Mouse (Mus musculus): ENCODE results near the gene Rd3. TPM values are rescaled to one million over a fixed set of nuclear protein-coding genes. Genes with fewer than 3 reads are reported as not detected.
A peak's percentile ranks its signal among the peaks of the same experiment; 100 is the strongest.

The Rd3 gene
- total RNA-seq, 2 experiments from 2014 or later, result not detected

- no peak for ATAC-seq (replicated peaks; ENCODE audit: poor library complexity, severe bottlenecking)
Observed at GRCm38 (mm10) chr1:191963413-191963812, 13.8 kb upstream of the Rd3 start.

GRCm38 (mm10) chr1:191963948-191964772, 13.0 kb upstream of the Rd3 start:
- ATAC-seq (replicated peaks; ENCODE audit: poor library complexity, severe bottlenecking), result peak; percentile 80

GRCm38 (mm10) chr1:191964773-191965481, 12.2 kb upstream of the Rd3 start:
- peak; percentile 76 for ATAC-seq (replicated peaks; ENCODE audit: poor library complexity, severe bottlenecking)

GRCm38 (mm10) chr1:191969939-191970338, 7.2 kb upstream of the Rd3 start:
- no peak for ATAC-seq (replicated peaks; ENCODE audit: poor library complexity, severe bottlenecking)

- no peak for ATAC-seq (replicated peaks; ENCODE audit: poor library complexity, severe bottlenecking)
Observed at GRCm38 (mm10) chr1:191974509-191975405, 2.4 kb upstream of the Rd3 start.

GRCm38 (mm10) chr1:191981426-191982102, 4.4 kb downstream of the Rd3 start:
- ATAC-seq (replicated peaks; ENCODE audit: poor library complexity, severe bottlenecking), result no peak

GRCm38 (mm10) chr1:191986674-191987480, 9.7 kb downstream of the Rd3 start:
- ATAC-seq (replicated peaks; ENCODE audit: poor library complexity, severe bottlenecking), result no peak

GRCm38 (mm10) chr1:191987481-191987769, 10.3 kb downstream of the Rd3 start:
- no peak for ATAC-seq (replicated peaks; ENCODE audit: poor library complexity, severe bottlenecking)

- ATAC-seq (replicated peaks; ENCODE audit: poor library complexity, severe bottlenecking), result no peak
Observed at GRCm38 (mm10) chr1:191988646-191989045, 11.5 kb downstream of the Rd3 start.

GRCm38 (mm10) chr1:191989060-191989459, 11.9 kb downstream of the Rd3 start:
- ATAC-seq (replicated peaks; ENCODE audit: poor library complexity, severe bottlenecking), result no peak

GRCm38 (mm10) chr1:191989994-191990393, 12.8 kb downstream of the Rd3 start:
- peak; percentile 100 for ATAC-seq (replicated peaks; ENCODE audit: poor library complexity, severe bottlenecking)

- no peak for ATAC-seq (replicated peaks; ENCODE audit: poor library complexity, severe bottlenecking)
Observed at GRCm38 (mm10) chr1:191992040-191992780, 15.0 kb downstream of the Rd3 start.

GRCm38 (mm10) chr1:191994476-191994875, 17.3 kb downstream of the Rd3 start:
- no peak for ATAC-seq (replicated peaks; ENCODE audit: poor library complexity, severe bottlenecking)

- peak; percentile 85 for ATAC-seq (replicated peaks; ENCODE audit: poor library complexity, severe bottlenecking)
Observed at GRCm38 (mm10) chr1:191995488-191995887, 18.3 kb downstream of the Rd3 start.

GRCm38 (mm10) chr1:191995916-191996315, 18.7 kb downstream of the Rd3 start:
- ATAC-seq (replicated peaks; ENCODE audit: poor library complexity, severe bottlenecking), result no peak

GRCm38 (mm10) chr1:191996621-191997185, 19.5 kb downstream of the Rd3 start:
- ATAC-seq (replicated peaks; ENCODE audit: poor library complexity, severe bottlenecking), result no peak

- peak; percentile 73 for ATAC-seq (replicated peaks; ENCODE audit: poor library complexity, severe bottlenecking)
Observed at GRCm38 (mm10) chr1:191999022-191999421, 21.9 kb downstream of the Rd3 start.

Data from granulocyte monocyte progenitor cell, adult 5-6 weeks (primary cell).